Mouse (Mus musculus) right cerebral cortex, postnatal 4 days (tissue): ENCODE measurements around the gene Gm21974.
"Not testable (repeated sequence)": the region's sequence is repeated elsewhere in the genome, so short reads cannot be mapped to it uniquely, and the experiment has no call there.

Source experiments
- DNase-seq: peaks from one replicate; pipeline ENCODE4 v3.0.0-alpha.2; 2022

Gm21974 gene

GRCm38 (mm10) chr7:127895442-127895841 lies at the start of gene Gm21974, which contains the start of gene Vkorc1:
TSS of gene Gm21974 (minus strand) at chr7:127895454.
TSS of gene Vkorc1 (minus strand) at chr7:127895617.
- DNase-seq = peak; percentile 84

GRCm38 (mm10) chr7:127944614-127945013 lies 49.4 kb upstream of the Gm21974 start:
- no peak for DNase-seq

- not testable (repeated sequence) for DNase-seq
Observed at GRCm38 (mm10) chr7:127942097-127942496, 46.8 kb upstream of the Gm21974 start.

GRCm38 (mm10) chr7:127936216-127936884 lies 41.1 kb upstream of the Gm21974 start:
- DNase-seq = no peak

- no peak for DNase-seq
Observed at GRCm38 (mm10) chr7:127935748-127936159, 40.5 kb upstream of the Gm21974 start.

- DNase-seq = peak; percentile 91
Observed at GRCm38 (mm10) chr7:127935028-127935722, 39.9 kb upstream of the Gm21974 start.

GRCm38 (mm10) chr7:127934075-127934474 lies 38.8 kb upstream of the Gm21974 start:
- DNase-seq = no peak

- no peak for DNase-seq
Observed at GRCm38 (mm10) chr7:127932273-127933031, 37.2 kb upstream of the Gm21974 start.

- no peak for DNase-seq
Observed at GRCm38 (mm10) chr7:127931351-127932135, 36.3 kb upstream of the Gm21974 start.

- no peak for DNase-seq
Observed at GRCm38 (mm10) chr7:127930636-127931035, 35.4 kb upstream of the Gm21974 start.

GRCm38 (mm10) chr7:127929923-127930322 lies 34.7 kb upstream of the Gm21974 start, which contains the start of gene Prss8:
TSS of gene Prss8 (minus strand) at chr7:127930104.
- DNase-seq = no peak

GRCm38 (mm10) chr7:127928596-127928995 lies 33.3 kb upstream of the Gm21974 start:
- no peak for DNase-seq

GRCm38 (mm10) chr7:127927726-127928125 lies 32.5 kb upstream of the Gm21974 start:
- no peak for DNase-seq

- no peak for DNase-seq
Observed at GRCm38 (mm10) chr7:127926846-127927245, 31.6 kb upstream of the Gm21974 start.

- no peak for DNase-seq
Observed at GRCm38 (mm10) chr7:127926066-127926465, 30.8 kb upstream of the Gm21974 start.

- no peak for DNase-seq
Observed at GRCm38 (mm10) chr7:127925252-127925651, 30.0 kb upstream of the Gm21974 start.

- DNase-seq = no peak
Observed at GRCm38 (mm10) chr7:127923714-127924113, 28.5 kb upstream of the Gm21974 start.

- no peak for DNase-seq
Observed at GRCm38 (mm10) chr7:127922451-127923275, 27.4 kb upstream of the Gm21974 start.

GRCm38 (mm10) chr7:127921516-127921915 lies 26.3 kb upstream of the Gm21974 start:
- no peak for DNase-seq

GRCm38 (mm10) chr7:127919290-127919689 lies 24.0 kb upstream of the Gm21974 start:
- peak; percentile 48 for DNase-seq

- DNase-seq = peak; percentile 47
Observed at GRCm38 (mm10) chr7:127918203-127918602, 22.9 kb upstream of the Gm21974 start.

- no peak for DNase-seq
Observed at GRCm38 (mm10) chr7:127915293-127915692, 20.0 kb upstream of the Gm21974 start.
